ENCODE assay signal across 19 mouse cellular contexts in the genomic region with DNA sequence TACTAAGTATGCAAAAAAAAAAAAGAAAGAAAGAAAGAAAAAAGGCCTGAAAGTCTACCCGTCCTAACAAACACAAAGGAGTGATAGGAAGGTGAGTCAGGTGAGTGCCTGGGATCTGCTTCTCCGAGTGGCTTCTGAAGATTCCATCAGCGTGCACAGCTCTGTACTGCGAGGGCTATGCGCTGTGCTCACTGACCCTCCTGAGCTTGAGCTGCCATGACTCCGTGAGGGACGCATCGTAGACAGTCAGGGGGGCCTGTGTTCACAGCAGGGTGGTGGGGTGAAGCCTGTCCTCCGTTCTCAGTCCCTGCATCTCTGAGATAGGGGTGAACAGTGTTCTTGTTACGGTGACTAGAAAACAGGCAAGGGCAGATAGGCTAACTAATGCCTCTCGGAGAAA. TPM values are rescaled to one million over a fixed set of nuclear protein-coding genes. Genes with fewer than 3 reads are reported as not detected.
DNase-seq lines count a peak whose midpoint lies in the region; ATAC-seq lines count a peak whose summit lies in the region.
"Had no signal": no experiment of that assay in that cellular context is flagged by ENCODE, and none has a peak within 500 bp of the region (broad histone marks: within the 10 kb centered on the region; RNA-seq: fewer than 3 reads in every experiment).

No protein-coding gene starts in this region.

- peaks cover 93% of the 10 kb centered on the region for H3K36me3 ChIP-seq in heart, embryonic 10.5 days
- H3K36me3 ChIP-seq in midbrain, embryonic 11.5 days (ENCODE audit: control insufficient read depth, insufficient read depth, low read length): peaks cover 46% of the 10 kb centered on the region
- H3K36me3 ChIP-seq in midbrain, embryonic 15.5 days (replicated peaks): peaks cover 78% of the 10 kb centered on the region

- H3K27me3 ChIP-seq in heart, embryonic 10.5 days (ENCODE audit: insufficient read depth, poor library complexity, severe bottlenecking): no peaks in the 10 kb centered on the region
- H3K27me3 ChIP-seq in midbrain, embryonic 11.5 days (ENCODE audit: control insufficient read depth, insufficient read depth, low read length): no peaks in the 10 kb centered on the region
- H3K27me3 ChIP-seq in midbrain, embryonic 15.5 days (replicated peaks): no peaks in the 10 kb centered on the region
- H3K27me3 ChIP-seq: CH12.LX, Patski had no signal

- ATAC-seq in midbrain, embryonic 11.5 days (ENCODE audit: low FRiP score): no peak
- ATAC-seq in midbrain, embryonic 15.5 days (replicated peaks): no peak
- ATAC-seq: activated CD4-positive, CD25-positive, alpha-beta regulatory T cell, adult 4 months; CD4-positive, CD25-positive, alpha-beta regulatory T cell, adult 4 months; Patski had no signal

- H3K27ac ChIP-seq in heart, embryonic 10.5 days: no peak overlapping the region
- H3K27ac ChIP-seq in midbrain, embryonic 11.5 days (ENCODE audit: low read depth, low read length): no peak overlapping the region
- no peak overlapping the region for H3K27ac ChIP-seq in midbrain, embryonic 15.5 days

- no peaks in the 10 kb centered on the region for H3K9me3 ChIP-seq in heart, embryonic 10.5 days
- no peaks in the 10 kb centered on the region for H3K9me3 ChIP-seq in midbrain, embryonic 11.5 days (ENCODE audit: control insufficient read depth, low read length)
- no peaks in the 10 kb centered on the region for H3K9me3 ChIP-seq in midbrain, embryonic 15.5 days
- H3K9me3 ChIP-seq: G1E had no signal

- no peak overlapping the region for H3K4me3 ChIP-seq in heart, embryonic 10.5 days
- H3K4me3 ChIP-seq in midbrain, embryonic 11.5 days (ENCODE audit: low read depth, low read length): no peak overlapping the region
- no peak overlapping the region for H3K4me3 ChIP-seq in midbrain, embryonic 15.5 days

- no peak overlapping the region for H3K4me2 ChIP-seq in midbrain, embryonic 11.5 days
- no peak overlapping the region for H3K4me2 ChIP-seq in midbrain, embryonic 15.5 days

- 92% methylated on average over 11 of the region's 11 CpGs for WGBS in heart, embryonic 10.5 days
- whole genome bisulfite sequencing in midbrain, embryonic 11.5 days: 95% methylated on average over 11 of the region's 11 CpGs
- WGBS in midbrain, embryonic 15.5 days: 95% methylated on average over 11 of the region's 11 CpGs

- no peaks in the 10 kb centered on the region for H3K4me1 ChIP-seq in heart, embryonic 10.5 days
- no peaks in the 10 kb centered on the region for H3K4me1 ChIP-seq in midbrain, embryonic 11.5 days (ENCODE audit: control insufficient read depth, insufficient read depth, low read length)
- H3K4me1 ChIP-seq in midbrain, embryonic 15.5 days: no peaks in the 10 kb centered on the region

- peak; percentile 84 for DNase-seq in heart, adult 11 months
- DNase-seq in heart, embryonic 10.5 days (ENCODE audit: low spot score): no peak
- peak; percentile 57 for DNase-seq in midbrain, embryonic 11.5 days (ENCODE audit: low spot score, missing footprints)
- DNase-seq: adrenal gland, adult 2 months; adrenal gland, adult 8-10 months; adrenal gland, postnatal 10 days; adrenal gland, postnatal 14 days; adrenal gland, postnatal 25 days; adrenal gland, postnatal 36 days; B cell, adult 2 months; cerebellum, adult 11 months; cerebellum, adult 11-12 months; cerebellum, adult 18-20 months had no signal

- no peak overlapping the region for H3K9ac ChIP-seq in midbrain, embryonic 11.5 days (ENCODE audit: low read length)
- H3K9ac ChIP-seq in midbrain, embryonic 15.5 days: no peak overlapping the region

RNA-seq across cellular contexts. Expression of a gene that starts 12.8 kb away (rescaled TPM):
- 39.5 and 40.8 TPM in 2 replicates for polyA plus RNA-seq in heart, embryonic 10.5 days (2016; fragmentation: Nextera tagmentation; extraction: Ambion mirVana)
- polyA plus RNA-seq in midbrain, embryonic 11.5 days (2014; fragmentation: Nextera tagmentation; extraction: Ambion mirVana): 42.6 and 42.9 TPM in 2 replicates
- 32.5 and 34.0 TPM in 2 replicates for polyA plus RNA-seq in midbrain, embryonic 15.5 days (2015; fragmentation: Nextera tagmentation; extraction: Ambion mirVana)

RNA-seq across cellular contexts. Expression of a gene that starts 13.7 kb away (rescaled TPM):
- polyA plus RNA-seq in heart, embryonic 10.5 days (2016; fragmentation: Nextera tagmentation; extraction: Ambion mirVana): 91.9 and 106 TPM in 2 replicates
- polyA plus RNA-seq in midbrain, embryonic 11.5 days (2014; fragmentation: Nextera tagmentation; extraction: Ambion mirVana): 138 and 145 TPM in 2 replicates
- polyA plus RNA-seq in midbrain, embryonic 15.5 days (2015; fragmentation: Nextera tagmentation; extraction: Ambion mirVana): 94.6 and 101 TPM in 2 replicates

RNA-seq across cellular contexts. Expression of a gene that starts 17.3 kb away (rescaled TPM):
- 38.9 and 40.8 TPM in 2 replicates for polyA plus RNA-seq in heart, embryonic 10.5 days (2016; fragmentation: Nextera tagmentation; extraction: Ambion mirVana)
- polyA plus RNA-seq in midbrain, embryonic 11.5 days (2014; fragmentation: Nextera tagmentation; extraction: Ambion mirVana): 49.5 and 50.8 TPM in 2 replicates
- polyA plus RNA-seq in midbrain, embryonic 15.5 days (2015; fragmentation: Nextera tagmentation; extraction: Ambion mirVana): 27.2 and 27.8 TPM in 2 replicates
